Mouse (Mus musculus): ENCODE results near the gene Zfp770.

DNA sequence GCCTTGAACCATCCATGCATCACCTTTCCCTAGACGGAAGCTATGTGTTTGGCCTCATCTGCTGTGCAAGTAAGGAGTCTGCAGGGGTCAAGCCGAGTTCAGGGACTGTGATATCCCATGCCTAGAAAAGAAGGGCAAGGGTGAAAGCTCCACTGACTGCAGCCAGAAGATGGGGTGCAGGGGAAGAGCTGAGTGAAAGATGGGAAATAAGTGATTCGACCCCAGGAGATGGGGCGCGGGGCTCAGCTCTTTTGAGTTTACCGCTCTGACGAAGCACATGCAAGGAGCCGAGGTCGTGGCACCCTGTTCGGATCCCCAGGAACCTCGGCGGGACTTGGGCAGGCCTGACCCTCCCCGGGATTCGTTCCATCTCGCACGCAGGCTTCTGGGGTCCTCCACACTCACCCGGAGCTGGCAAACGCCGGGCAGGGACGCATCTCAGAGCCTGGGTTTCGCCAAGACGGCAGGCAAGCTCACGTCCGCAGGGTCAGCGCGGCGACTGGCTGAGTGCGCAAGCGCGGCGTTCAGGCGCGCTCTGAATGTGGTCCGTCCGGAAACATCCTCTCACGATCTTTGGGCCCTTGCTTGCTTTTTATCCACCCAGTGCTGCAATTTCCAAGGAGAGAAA is at the start of gene Zfp770:
- TF ChIP-seq POLR2A (IDR thresholded peaks at IDR 0.05; ENCODE audit: control insufficient read depth, extremely low read depth, insufficient read depth, low read length, poor library complexity) (peak; percentile 80), CTCF (IDR thresholded peaks at IDR 0.05; ENCODE audit: borderline replicate concordance, control insufficient read depth, extremely low read depth, insufficient read depth, low read length, poor library complexity) (peak; percentile 43; the same call in 1 of the 2 replicates)

Measured in thymus, adult 2 months (tissue).